Mouse (Mus musculus) cerebellum, adult 11-12 months (tissue): Measurements from ENCODE around the gene Hcrtr1.

Experiments
- DNase-seq: peaks from one replicate; pipeline ENCODE4 v3.0.0; 2022

The Hcrtr1 gene

GRCm38 (mm10) chr4:130139214-130139492 lies at the start of gene Hcrtr1:
TSS of gene Hcrtr1 (minus strand) at chr4:130139359.
- DNase-seq: no peak

DNA sequence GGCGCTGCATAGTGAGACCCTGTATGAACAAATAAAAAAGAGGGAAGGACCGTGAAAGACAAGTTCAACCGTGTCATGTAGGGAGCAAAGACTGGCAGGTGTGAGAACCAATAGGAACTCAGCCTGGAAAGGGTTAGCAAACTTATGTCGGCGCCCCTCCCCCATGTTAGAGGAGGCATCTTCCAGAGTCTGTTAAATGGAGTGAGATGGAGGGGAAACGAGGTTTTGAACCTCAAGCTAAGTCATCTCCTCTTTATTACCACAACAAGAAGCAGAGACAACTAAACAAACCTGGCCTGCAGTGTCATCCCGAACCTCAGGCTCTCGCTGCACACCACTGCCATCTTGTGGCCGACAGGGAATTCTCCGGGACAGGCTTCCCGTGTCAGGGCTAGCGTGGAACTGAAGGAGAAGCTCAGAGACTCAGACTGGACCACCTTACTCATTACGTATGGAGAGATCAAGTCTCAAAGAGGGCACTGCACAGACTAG lies 49.7 kb upstream of the Hcrtr1 start:
- peak; percentile 67 for DNase-seq

- DNase-seq: no peak
Observed at GRCm38 (mm10) chr4:130186891-130187290, 47.7 kb upstream of the Hcrtr1 start.

GRCm38 (mm10) chr4:130186450-130186849 lies 47.3 kb upstream of the Hcrtr1 start:
- DNase-seq: no peak

GRCm38 (mm10) chr4:130183879-130184278 lies 44.7 kb upstream of the Hcrtr1 start:
- DNase-seq: no peak

GRCm38 (mm10) chr4:130183023-130183422 lies 43.9 kb upstream of the Hcrtr1 start:
- no peak for DNase-seq

- DNase-seq: no peak
Observed at GRCm38 (mm10) chr4:130181886-130182285, 42.7 kb upstream of the Hcrtr1 start.

GRCm38 (mm10) chr4:130180909-130181602 lies 41.9 kb upstream of the Hcrtr1 start:
- no peak for DNase-seq

DNA sequence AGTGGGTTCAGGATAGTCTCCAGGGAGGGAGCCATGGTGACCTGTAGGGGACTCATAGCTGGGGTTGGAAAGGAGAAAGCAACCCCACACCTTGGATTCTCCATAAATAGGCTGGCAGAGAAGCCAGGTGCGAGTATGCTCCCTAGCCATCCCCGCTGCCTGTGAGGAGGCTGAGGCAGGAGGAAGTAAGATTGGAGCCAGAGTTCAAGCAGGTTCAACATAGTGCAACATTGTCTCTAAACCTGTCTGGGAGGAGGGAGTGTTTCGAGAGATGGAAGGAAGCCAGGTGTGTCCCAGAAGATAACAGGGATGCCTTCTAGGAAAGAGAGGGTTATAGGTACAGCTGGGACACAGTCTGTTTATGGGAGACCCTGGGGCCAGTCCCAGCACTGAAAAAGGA lies 40.7 kb upstream of the Hcrtr1 start:
- DNase-seq: no peak

GRCm38 (mm10) chr4:130177536-130177935 lies 38.4 kb upstream of the Hcrtr1 start:
- no peak for DNase-seq

GRCm38 (mm10) chr4:130177087-130177486 lies 37.9 kb upstream of the Hcrtr1 start:
- no peak for DNase-seq

DNA sequence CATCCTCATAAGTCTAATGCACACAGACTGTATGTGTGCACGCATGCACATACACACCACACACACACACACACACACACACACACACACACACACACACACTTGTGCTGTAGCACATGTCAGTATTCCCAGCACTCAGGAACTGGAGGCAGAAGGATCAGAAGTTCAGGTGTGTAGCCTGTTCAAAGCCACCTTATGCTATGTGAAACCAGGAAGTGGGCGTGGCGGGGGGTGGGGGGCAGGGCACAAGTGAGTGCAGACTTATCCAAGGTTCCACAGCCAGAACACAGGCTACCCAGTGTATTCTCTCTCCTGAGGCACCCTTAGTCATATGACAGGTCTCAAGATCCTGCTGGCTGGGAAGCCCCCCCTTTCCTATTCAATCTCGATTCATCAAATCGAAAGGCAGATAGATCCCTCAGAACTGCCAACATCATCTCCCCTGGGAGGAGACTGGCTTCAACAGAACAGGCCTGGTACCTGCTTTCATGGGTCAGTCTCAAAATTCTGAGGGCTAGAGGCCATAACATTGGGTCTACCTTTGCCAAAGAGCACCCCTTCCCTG lies 37.1 kb upstream of the Hcrtr1 start:
- DNase-seq: no peak

DNA sequence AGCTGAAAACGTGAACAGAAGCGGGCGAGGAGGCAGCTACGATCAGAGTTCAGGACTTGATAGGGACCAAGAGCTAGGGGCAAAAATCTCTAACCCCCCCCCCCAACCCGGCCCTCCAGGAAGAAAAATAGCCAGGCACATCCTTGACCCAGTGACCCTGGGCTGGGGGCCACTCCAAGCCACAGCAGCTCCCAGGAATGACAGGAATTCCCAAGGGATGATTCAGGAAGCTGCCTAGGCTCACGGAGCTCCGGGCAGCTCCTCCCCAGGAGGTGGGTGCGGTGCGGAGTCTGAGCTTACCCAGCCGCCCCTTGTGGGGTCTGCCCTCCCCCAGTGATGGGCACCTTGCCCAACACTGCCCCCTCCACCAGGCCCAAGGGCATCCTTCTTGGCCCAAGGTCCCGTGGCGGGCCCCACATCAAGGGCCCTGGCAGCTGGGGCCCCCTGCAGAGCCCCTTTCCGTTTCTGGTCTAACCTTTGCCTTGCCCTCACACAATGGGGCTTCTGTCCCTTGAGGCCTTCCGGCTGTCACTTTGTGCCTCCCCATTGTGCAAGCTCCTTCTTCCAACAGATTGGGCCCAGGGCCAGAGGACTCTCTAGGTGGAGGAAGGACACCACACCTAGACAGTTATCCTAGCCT lies 36.0 kb upstream of the Hcrtr1 start, which contains the start of gene Tinagl1:
TSS of gene Tinagl1 (minus strand) at position 51 of the 640 bp plus-strand sequence.
- DNase-seq: no peak

- DNase-seq: no peak
Observed at GRCm38 (mm10) chr4:130174335-130175031, 35.3 kb upstream of the Hcrtr1 start.

DNA sequence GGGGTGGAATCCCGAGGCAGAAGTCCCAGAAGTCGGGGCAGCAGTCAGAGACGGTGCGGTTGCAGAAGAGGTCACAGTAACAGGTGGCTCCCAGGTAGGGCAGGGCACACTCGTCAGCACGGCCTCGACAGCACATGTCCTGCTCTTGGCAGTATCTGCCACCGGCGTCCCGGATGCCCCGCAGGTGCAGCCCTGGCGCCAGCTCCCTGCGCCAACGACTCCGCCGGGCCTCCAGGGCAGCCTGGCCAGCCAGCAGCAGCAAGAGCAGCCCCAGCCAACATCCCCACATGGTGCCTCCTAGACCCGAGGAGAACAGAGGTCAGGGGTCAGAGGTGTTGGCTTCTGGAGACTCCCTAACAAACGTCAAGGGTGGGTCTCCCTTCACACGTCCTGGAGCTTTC lies 34.8 kb upstream of the Hcrtr1 start:
- peak; percentile 28 for DNase-seq

GRCm38 (mm10) chr4:130173060-130173822 lies 34.1 kb upstream of the Hcrtr1 start:
- DNase-seq: no peak

GRCm38 (mm10) chr4:130171951-130172765 lies 33.0 kb upstream of the Hcrtr1 start:
- DNase-seq: no peak

- DNase-seq: no peak
Observed at GRCm38 (mm10) chr4:130170362-130170761, 31.2 kb upstream of the Hcrtr1 start.

DNA sequence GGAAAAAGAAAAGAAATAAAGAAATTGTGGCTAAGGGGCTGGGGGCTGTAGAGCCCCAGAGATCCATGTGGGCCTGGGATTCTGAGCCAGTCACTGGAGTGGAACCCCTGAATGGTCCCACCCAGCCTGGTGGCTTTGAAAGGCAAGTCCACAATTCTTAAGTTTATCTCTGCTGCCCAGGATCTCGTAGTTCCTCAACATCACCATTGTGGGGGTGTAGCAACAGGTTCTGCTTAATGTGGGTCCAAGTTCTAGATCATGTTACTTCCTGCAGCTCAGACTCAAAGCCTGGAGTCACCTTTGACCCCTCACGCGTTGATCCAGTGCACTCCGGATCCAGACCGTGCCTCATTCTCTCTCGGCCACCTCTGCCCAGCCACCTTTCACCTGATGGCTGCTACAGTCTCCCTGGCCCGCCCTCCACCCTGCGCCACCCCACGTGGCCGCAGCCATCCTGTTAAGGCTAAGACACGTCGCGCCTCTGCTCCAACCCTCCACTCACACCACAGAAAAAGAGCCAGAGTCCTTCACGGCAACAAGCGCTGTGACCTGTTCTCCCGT lies 30.3 kb upstream of the Hcrtr1 start:
- DNase-seq: no peak

DNA sequence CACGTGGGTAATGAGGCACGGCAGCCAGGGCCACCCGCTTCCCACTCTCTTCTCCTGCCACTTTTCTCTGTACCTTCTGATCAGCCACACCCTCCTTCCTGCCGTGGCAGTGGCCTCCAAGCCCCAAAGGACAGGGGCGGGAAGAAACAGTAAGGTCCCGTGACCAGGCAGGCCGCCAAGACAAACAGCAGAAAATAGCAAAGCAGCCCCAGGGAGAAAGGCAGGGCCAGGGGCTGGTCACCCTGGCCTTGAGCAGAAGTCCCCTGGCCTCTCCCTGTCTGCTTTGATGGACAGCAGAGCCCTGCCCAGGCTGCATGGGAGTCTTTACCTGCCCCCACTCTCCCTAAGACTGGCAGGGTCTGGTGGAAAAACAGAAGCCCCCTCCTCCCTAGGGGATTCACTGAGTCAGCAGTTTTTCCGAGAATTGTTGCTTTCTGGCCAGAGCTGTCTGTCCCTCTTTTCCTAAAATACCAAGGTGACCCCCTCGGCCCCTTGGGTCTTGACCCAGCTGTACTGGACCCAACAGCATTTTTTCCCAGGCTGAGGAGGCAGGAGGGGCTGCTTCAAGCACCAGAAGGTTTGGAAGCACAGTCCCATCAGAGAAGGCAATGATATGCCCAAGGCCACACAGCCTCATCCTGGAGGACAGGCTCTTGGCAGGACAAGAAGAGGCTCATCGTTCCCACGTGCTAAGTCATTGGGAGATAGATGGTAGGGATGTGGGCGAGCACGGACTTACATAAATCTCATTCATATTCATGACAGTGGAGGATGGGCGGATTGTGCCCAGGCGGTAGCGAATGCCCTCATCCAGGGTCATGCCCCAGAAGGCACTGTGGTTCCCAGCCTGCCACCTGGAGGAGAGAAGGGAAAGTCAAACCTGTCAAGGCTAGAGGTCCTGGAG lies 29.4 kb upstream of the Hcrtr1 start:
- no peak for DNase-seq

DNA sequence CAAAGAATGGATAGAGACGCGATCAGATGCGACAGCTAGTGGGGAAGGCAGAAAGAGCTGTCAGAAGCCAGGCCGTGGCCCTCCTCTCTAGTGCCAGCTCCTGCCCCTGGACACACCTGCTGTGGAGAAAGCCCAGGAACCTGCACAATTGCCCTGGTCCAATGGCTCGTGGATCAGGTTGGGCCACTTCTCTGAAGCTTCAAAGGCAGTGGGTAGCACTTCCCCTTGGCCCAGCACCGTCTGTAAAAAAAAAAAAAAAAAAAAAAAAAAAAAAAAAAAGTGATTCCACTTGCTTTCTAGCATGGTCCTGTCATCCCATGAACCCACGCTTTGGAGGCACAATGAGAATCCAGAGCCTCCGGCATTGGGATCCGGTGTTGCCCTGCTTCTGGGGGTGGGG lies 28.7 kb upstream of the Hcrtr1 start:
- DNase-seq: no peak
